Mouse (Mus musculus) neural tube, embryonic 11.5 days (tissue): ENCODE measurements around the gene Pick1. TPM values are rescaled to one million over a fixed set of nuclear protein-coding genes. Genes with fewer than 3 reads are reported as not detected.

Experiments used
- ATAC-seq: fragments of 200-750 bp; cut with Nextera tagmentation; 2 replicates; pipeline ENCODE4 v1.8.0; 2017; ENCODE audit warnings: moderate number of reproducible peaks, mild to moderate bottlenecking, moderate TSS enrichment, moderate library complexity; ENCODE audit not compliant: insufficient read depth, low FRiP score, low TSS enrichment
- DNase-seq: peaks from one replicate; pipeline ENCODE4 v3.0.0-alpha.2; 2015; ENCODE audit warnings: low spot score
- H3K27ac ChIP-seq: fragments of 300-500 bp; sonication (generic); 2 replicates; pipeline ENCODE4 v1.5.1; 2014; ENCODE audit warnings: low read depth, mild to moderate bottlenecking, low read length
- H3K27me3 ChIP-seq: fragments of 300-500 bp; sonication (generic); 2 replicates; pipeline ENCODE4 v1.6.1; 2014; ENCODE audit warnings: mild to moderate bottlenecking, low read length, mixed read lengths; ENCODE audit not compliant: control insufficient read depth, insufficient read depth
- H3K36me3 ChIP-seq: fragments of 300-500 bp; sonication (generic); 2 replicates; pipeline ENCODE4 v1.6.1; 2014; ENCODE audit warnings: mild to moderate bottlenecking, low read length, moderate library complexity, mixed read lengths; ENCODE audit not compliant: control insufficient read depth, insufficient read depth
- H3K4me1 ChIP-seq: fragments of 300-500 bp; sonication (generic); 2 replicates; pipeline ENCODE4 v1.6.1; 2014; ENCODE audit warnings: low read length, mixed read lengths; ENCODE audit not compliant: control insufficient read depth, insufficient read depth
- H3K4me2 ChIP-seq: fragments of 300-500 bp; sonication (generic); 2 replicates; pipeline ENCODE4 v1.6.1; 2014; ENCODE audit warnings: low read depth, mild to moderate bottlenecking, moderate library complexity
- H3K4me3 ChIP-seq: fragments of 300-500 bp; sonication (generic); 2 replicates; pipeline ENCODE4 v1.5.1; 2014; ENCODE audit warnings: low read depth, low read length
- H3K9ac ChIP-seq: fragments of 300-500 bp; sonication (generic); 2 replicates; pipeline ENCODE4 v1.6.1; 2014; ENCODE audit warnings: mild to moderate bottlenecking, low read length
- H3K9me3 ChIP-seq: fragments of 300-500 bp; sonication (generic); 2 replicates; pipeline ENCODE4 v1.6.1; 2016; ENCODE audit warnings: low read length; ENCODE audit not compliant: control insufficient read depth
- WGBS: fragments of 180-500 bp; shearing (Covaris S2); extraction: QIAGEN DNeasy Blood & Tissue Kit; methylation state at CpG from one replicate; pipeline ENCODE4 v1.1.7; 2014; 5-methylcytosine and 5-hydroxymethylcytosine counted together
- polyA plus RNA-seq: library from polyadenylated mRNA; unstranded; fragments of >200 nt; fragmentation: Nextera tagmentation; extraction: Ambion mirVana; gene quantifications from 2 replicates; pipeline ENCODE4 v1.2.1, GENCODE M21; 2014

Pick1 gene
- polyA plus RNA-seq, 1 experiment from 2014 or later = 28.8 TPM

DNA sequence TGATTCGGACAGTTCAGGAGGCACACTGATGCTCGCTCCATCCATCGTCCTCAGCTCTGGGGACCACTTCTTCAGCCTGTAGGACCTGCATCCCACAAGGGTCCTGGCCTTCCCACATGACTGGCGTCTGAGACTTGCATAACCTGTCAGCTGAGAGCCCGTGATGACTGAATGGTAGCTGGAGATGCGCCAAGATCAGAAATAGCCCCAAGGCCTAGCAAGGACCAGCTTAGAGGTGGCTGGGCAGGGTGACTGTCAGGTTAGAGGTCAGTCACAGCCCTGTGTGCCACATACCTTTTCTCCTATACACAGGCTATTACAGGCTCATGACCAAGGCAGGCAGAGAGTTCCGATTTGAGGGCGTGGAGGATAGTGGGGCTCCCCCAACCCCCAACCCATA is 33.5 kb upstream of the Pick1 start:
- Histone ChIP-seq H3K4me1 (peaks cover 14% of the 10 kb centered on the region), H3K27me3 (no peaks in the 10 kb centered on the region), H3K9ac (no peak overlapping the region), H3K4me3 (no peak overlapping the region), H3K9me3 (no peaks in the 10 kb centered on the region), H3K27ac (0 out of 2 replicates have a peak overlapping the region, but pooled peaks have one; percentile 11), H3K36me3 (no peaks in the 10 kb centered on the region), H3K4me2 (no peak overlapping the region)
- 87% methylated on average over 8 of the region's 8 CpGs for WGBS
- no peak for ATAC-seq
- no peak for DNase-seq

GRCm38 (mm10) chr15:79199390-79199976 is 29.5 kb upstream of the Pick1 start:
- 92% methylated on average over 12 of the region's 12 CpGs for WGBS
- no peaks in the 10 kb centered on the region for H3K9me3 ChIP-seq
- no peak overlapping the region for H3K4me3 ChIP-seq
- ATAC-seq (no peak), DNase-seq (no peak)
- H3K4me1 ChIP-seq = peaks cover 17% of the 10 kb centered on the region
- no peak overlapping the region for H3K4me2 ChIP-seq
- H3K36me3 ChIP-seq = no peaks in the 10 kb centered on the region
- no peak overlapping the region for H3K27ac ChIP-seq
- no peaks in the 10 kb centered on the region for H3K27me3 ChIP-seq
- no peak overlapping the region for H3K9ac ChIP-seq

DNA sequence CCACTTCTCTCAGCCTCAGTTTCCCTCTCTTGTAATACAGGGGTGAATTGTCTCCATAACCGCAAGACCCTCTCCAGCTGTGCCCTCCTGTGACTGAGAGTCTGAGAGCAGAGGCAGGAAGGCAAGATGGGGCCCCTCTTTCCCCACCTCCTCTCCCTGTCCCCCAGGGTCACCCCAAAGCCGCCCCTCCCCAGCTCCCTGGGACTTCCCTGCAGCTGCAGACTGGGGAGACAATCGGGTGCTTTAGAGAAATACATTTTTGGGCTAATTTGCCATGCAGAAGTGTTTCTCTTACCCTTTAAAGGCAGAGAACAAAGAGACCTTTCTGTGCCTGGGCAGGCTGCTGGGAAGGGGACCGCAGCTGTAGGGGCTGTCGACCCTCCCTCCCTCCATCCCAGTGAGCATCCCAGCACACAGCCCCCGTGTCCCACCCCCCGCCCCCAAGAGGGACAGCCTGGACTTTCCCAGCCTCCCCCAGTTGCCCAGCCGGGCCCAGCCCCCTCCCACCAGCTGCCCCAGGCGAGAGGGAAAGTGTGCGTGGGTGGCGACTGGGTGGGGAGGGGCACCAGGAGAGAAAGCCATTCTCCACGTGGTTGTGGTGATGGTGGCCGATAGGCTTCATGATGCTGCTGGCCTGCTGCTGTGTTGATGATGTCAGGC is 27.4 kb upstream of the Pick1 start:
- Histone ChIP-seq H3K4me2 (peak overlapping the region; percentile 23; the same call in 1 of the 2 replicates), H3K9me3 (no peaks in the 10 kb centered on the region), H3K27me3 (no peaks in the 10 kb centered on the region; the same call in 1 of the 2 replicates), H3K9ac (peak overlapping the region; percentile 51), H3K4me1 (peaks cover 17% of the 10 kb centered on the region), H3K27ac (peak overlapping the region; percentile 54), H3K36me3 (no peaks in the 10 kb centered on the region), H3K4me3 (no peak overlapping the region)
- DNase-seq = peak; percentile 75
- WGBS = 14% methylated on average over 12 of the region's 13 CpGs
- ATAC-seq = peak; percentile 79

DNA sequence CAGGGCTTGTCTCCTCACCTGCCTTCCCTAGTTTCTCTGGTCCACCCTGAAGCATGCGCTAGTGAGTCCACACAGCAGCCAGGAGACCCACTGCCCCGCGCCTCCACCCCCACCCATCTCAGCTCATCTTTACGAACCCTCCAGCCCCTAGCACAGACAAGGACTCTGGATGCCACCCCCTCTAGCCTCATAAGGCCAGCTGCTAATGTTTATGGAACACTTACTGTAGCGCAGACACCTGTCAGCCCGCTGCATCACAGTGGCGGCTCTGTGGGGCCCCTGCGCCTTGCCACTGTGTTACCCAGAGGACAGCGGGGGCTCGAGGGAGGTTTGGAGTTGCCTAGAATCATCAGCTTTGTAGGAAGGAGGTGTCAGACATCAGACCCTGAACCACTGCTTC is 26.4 kb upstream of the Pick1 start:
- Histone ChIP-seq H3K9me3 (no peaks in the 10 kb centered on the region), H3K27ac (peak overlapping the region; percentile 50), H3K9ac (peak overlapping the region; percentile 23; the same call in 1 of the 2 replicates), H3K4me1 (peaks cover 17% of the 10 kb centered on the region), H3K27me3 (no peaks in the 10 kb centered on the region; the same call in 1 of the 2 replicates), H3K4me3 (no peak overlapping the region), H3K4me2 (0 out of 2 replicates have a peak overlapping the region, but pooled peaks have one; percentile 3), H3K36me3 (no peaks in the 10 kb centered on the region)
- ATAC-seq = peak; percentile 39
- 36% methylated on average over 10 of the region's 10 CpGs for WGBS
- DNase-seq = peak; percentile 37

DNA sequence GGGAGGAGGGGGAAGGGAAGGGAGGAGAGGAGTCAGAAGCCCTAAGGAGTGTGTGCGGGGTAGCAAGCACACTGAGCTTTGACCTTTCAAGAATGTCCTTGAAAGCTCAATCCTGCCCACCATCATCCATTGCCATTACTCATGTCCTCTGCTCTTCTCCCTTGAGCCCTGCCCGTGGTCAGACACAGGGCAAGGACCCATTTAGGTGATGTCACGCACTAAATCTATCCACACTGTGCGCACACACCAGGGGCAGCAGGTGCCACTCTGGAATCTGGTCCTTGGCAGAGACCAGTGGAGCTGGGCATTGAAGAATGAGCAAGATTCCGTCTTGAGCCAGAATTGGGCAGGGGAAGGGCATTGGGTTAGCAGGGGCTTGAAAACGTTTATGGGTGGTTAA is 20.8 kb upstream of the Pick1 start:
- H3K9me3 ChIP-seq = no peaks in the 10 kb centered on the region
- ATAC-seq (no peak), DNase-seq (no peak)
- H3K9ac ChIP-seq = no peak overlapping the region
- no peaks in the 10 kb centered on the region; the same call in 1 of the 2 replicates for H3K27me3 ChIP-seq
- no peak overlapping the region for H3K4me3 ChIP-seq
- no peak overlapping the region for H3K4me2 ChIP-seq
- WGBS = 80% methylated on average over 6 of the region's 6 CpGs
- no peaks in the 10 kb centered on the region for H3K36me3 ChIP-seq
- no peaks in the 10 kb centered on the region for H3K4me1 ChIP-seq
- no peak overlapping the region for H3K27ac ChIP-seq

DNA sequence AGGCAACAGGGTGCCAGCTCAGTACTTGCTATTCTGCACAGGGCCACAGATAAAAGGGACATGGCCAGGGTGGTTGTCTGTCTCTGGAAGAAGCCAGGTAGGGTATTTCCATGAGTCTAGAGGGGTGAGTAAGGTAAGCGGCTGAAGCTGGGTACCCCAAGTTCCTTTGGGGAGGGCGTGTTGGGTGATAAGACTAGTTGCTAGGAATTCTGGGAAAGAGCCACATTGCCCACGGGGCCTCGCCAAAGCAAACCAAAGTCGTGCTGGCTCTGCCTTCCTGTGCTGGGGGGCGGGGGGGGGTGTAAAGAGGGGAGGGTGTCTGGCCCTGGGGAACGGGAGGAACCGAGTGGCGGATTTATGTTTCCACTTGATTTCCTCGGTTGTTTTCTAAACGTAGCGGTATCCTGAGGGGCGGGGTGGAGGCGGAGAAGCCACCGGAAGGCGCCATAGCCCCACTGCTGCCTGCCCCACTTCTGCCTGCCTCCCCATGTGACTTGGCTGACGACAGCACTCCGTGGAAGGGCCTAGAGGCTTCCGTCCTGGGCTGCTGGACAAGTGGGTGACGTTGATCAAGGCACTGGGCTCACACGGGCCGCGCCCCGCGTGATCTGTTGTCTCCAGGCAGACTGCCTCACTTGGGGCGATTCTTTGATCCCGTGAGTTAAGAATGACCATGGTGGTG is 20.1 kb upstream of the Pick1 start:
- H3K36me3 ChIP-seq = no peaks in the 10 kb centered on the region
- ATAC-seq = no peak
- 79% methylated on average over 25 of the region's 27 CpGs for WGBS
- no peak for DNase-seq
- H3K9ac ChIP-seq = no peak overlapping the region
- H3K9me3 ChIP-seq = no peaks in the 10 kb centered on the region
- H3K4me1 ChIP-seq = no peaks in the 10 kb centered on the region
- H3K4me3 ChIP-seq = no peak overlapping the region
- no peak overlapping the region for H3K27ac ChIP-seq
- H3K27me3 ChIP-seq = no peaks in the 10 kb centered on the region; the same call in 1 of the 2 replicates
- H3K4me2 ChIP-seq = no peak overlapping the region

- DNase-seq (no peak), ATAC-seq (no peak)
- H3K4me2 ChIP-seq = no peak overlapping the region
- H3K9me3 ChIP-seq = no peaks in the 10 kb centered on the region
- no peaks in the 10 kb centered on the region for H3K36me3 ChIP-seq
- WGBS = 79% methylated on average over 2 of the region's 2 CpGs
- no peaks in the 10 kb centered on the region for H3K4me1 ChIP-seq
- H3K9ac ChIP-seq = no peak overlapping the region
- H3K27me3 ChIP-seq = no peaks in the 10 kb centered on the region; the same call in 1 of the 2 replicates
- no peak overlapping the region for H3K27ac ChIP-seq
- H3K4me3 ChIP-seq = no peak overlapping the region
These were observed 18.6 kb upstream of the Pick1 start for GRCm38 (mm10) chr15:79210357-79210756.

GRCm38 (mm10) chr15:79212750-79213446 is 16.1 kb upstream of the Pick1 start:
- Histone ChIP-seq H3K4me3 (no peak overlapping the region), H3K9ac (no peak overlapping the region), H3K9me3 (no peaks in the 10 kb centered on the region), H3K36me3 (no peaks in the 10 kb centered on the region), H3K27ac (no peak overlapping the region), H3K4me1 (no peaks in the 10 kb centered on the region), H3K4me2 (no peak overlapping the region), H3K27me3 (no peaks in the 10 kb centered on the region)
- WGBS = 86% methylated on average over 26 of the region's 26 CpGs
- DNase-seq = no peak
- ATAC-seq = no peak
